Mouse (Mus musculus): ENCODE results near the gene Asb6.

DNA sequence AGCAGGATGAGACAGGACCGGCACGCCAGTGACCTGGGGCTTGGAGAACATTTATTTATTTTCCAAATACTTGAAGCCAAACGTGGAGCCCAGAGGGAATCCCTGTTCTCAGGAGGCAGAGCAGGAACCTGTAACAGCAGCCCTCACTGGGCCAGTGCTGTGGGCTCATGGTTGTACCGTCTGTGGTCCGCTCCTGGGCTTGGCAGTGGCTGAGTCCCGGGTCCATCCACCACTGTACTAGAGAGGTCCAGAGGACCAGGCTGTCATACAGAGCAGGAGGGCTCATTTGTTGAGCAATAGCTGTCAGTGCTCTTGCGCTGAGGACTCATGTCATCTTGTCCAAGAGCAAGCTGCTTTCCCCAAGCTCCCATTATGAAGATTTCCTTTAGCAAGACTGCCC, 45.0 kb upstream of the Asb6 start:
- TF ChIP-seq CTCF (IDR thresholded peaks at IDR 0.05; ENCODE audit: low read depth, low read length) (no peak), POLR2A (IDR thresholded peaks at IDR 0.05; ENCODE audit: extremely low read depth, insufficient read depth, low read length) (no peak)
